Mouse (Mus musculus) CD4-positive, CD25-positive, alpha-beta regulatory T cell, adult 4 months (primary cell): ENCODE results near the gene Acot11. TPM values are rescaled to one million over a fixed set of nuclear protein-coding genes. Genes with fewer than 3 reads are reported as not detected.
A peak's percentile ranks its signal among the peaks of the same experiment; 100 is the strongest.
"Not testable (repeated sequence)": the region's sequence is repeated elsewhere in the genome, so short reads cannot be mapped to it uniquely, and the experiment has no call there.

Experiments used
- ATAC-seq: one replicate; pipeline ENCODE4 v1.8.0; 2017
- polyA plus RNA-seq, 2 experiments: library from polyadenylated mRNA; unstranded; fragments of 100-300 nt; shearing (Covaris generic); gene quantifications; one replicate each; pipeline ENCODE4 v1.2.1; 2017

The Acot11 gene
- polyA plus RNA-seq, 2 experiments from 2014 or later: 2.5 to 10.2 TPM

DNA sequence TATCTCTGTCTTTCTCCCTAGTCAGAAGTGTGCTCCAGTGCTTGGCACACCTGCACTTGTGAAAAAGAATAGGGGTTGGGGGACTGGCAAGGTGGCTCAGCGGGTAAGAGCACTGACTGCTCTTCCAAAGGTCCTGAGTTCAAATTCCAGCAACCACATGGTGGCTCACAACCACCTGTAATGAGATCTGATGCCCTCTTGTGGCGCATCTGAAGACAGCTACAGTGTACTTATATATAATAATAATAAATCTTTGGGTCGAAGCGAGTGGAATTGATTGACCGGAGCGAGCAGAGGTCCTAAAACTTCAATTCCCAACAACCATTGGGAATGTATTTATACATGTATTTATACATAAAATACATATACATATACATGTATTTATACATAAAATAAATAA lies 29.0 kb downstream of the Acot11 start:
- ATAC-seq: not testable (repeated sequence)

DNA sequence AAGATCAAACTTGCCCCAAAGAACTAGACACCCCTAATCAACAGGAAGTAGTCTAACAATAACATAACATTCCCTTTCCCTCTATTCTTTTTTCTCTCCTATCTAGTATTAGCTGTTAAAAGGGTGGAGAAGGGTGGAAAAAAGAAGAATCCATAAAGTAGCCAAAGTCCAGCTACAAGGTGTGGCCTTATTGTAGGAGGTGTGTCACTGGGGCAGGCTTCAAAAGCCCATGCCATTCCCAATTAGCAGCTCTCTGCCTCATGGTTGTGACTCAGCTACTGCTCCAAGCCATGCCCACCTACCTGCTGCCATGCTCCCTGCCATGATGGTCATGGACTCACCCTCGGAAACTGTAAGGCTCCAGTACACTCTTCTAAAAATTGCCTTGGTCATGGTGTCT lies 32.2 kb downstream of the Acot11 start:
- no peak for ATAC-seq

DNA sequence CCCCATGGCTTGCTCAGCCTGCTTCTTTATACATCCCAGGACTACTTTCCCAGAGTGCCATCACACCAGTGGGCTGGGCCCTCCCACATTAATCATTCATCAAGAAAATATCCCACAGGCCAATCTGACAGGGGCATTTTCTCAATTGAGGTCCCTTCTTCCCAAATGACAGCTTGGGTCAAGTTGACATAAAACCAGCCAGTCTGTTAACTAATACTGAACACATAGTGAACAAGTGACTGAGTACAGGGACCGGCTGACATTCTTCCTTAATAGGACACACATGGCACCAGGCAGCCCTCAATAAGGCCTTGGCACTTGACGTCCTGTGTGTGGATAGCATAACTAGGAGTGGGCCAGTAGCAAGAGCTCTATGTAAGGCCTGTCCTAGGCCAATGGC lies 35.5 kb downstream of the Acot11 start:
- no peak for ATAC-seq

DNA sequence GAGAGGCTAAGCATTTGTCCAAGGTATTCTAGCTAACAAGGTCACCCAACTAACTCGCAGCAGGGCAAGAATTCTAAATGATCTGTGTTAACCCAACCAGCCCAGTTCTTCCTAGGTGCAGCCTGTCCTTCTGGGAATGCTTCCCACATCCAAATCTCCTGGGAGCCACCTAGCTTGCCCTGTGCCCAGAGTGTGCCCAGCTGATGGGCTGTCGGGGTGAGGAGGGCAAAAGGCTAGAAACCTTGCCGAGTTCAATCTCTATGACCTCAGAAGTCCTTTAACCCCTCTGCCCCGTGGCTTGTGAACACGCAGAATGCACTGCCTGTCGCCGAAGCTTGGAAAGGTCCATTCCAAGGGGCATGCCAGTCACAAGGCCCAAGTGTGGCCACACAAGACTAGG lies 40.6 kb downstream of the Acot11 start:
- no peak for ATAC-seq

DNA sequence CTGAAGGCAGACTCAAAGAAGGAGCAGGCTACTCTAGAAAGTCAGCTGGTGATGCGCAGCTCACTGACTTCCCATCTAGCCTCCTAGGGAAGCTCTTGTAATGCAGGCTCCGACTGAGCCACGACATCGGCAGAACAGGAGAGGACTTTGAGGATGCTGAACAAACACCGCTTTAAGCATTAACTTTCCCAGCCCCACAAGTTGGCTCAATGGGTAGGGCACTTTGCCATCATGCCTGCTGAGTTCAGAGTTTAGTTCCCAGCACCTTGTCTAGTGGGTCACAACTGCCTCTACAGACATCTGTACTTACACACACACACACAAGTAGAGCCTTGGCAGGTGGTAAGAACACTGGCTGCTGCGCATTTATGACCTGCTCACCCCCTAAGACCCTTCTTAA lies 53.1 kb downstream of the Acot11 start:
- no peak for ATAC-seq

DNA sequence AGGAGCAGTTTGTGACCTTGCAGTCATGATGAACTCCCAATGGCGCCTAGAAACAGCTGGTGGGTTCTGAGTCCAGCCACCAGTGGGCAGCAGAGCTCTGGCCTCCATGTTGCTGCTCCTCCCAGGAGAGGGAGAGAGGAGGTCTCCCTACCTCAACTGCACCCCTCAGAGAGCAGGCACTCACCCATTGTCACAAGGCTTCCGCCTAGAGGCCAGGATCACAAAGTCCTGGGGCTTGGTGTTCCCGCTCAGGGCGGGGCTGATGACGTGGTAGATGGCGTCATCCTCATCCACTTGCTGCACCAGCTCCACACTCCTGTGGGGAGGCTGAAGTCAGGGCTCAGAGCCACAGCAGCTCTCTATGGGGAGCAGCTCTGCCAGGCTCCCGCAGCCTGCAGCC lies 55.1 kb downstream of the Acot11 start:
- peak; percentile 37 for ATAC-seq

DNA sequence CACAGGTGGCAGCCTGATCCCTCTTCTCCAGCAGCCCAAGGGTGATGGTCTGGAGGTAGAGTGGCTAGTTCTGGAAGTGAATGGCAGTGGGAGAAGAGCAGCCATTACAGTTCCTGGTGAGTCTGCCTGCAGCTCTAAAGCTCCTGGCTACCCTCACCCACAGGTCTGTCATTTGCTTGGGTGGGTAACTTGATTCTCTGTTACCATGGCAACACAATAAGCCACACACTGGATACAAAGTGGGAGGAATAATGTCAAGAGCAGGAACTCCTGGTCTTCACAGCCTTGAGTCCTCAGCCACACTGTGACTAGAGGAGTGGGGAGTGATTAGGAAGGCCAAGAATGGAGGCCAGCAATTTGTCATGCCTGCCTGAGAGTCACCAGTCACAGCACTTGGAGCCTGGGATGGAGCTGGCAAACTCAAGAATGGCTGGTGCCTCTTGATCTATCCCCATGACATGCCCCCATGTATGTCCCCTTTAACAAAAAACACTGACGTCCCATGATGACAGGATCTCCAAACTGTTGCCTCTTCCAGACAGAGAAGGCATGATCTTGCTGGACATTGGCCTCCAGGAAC lies 57.7 kb downstream of the Acot11 start:
- ATAC-seq: no peak

DNA sequence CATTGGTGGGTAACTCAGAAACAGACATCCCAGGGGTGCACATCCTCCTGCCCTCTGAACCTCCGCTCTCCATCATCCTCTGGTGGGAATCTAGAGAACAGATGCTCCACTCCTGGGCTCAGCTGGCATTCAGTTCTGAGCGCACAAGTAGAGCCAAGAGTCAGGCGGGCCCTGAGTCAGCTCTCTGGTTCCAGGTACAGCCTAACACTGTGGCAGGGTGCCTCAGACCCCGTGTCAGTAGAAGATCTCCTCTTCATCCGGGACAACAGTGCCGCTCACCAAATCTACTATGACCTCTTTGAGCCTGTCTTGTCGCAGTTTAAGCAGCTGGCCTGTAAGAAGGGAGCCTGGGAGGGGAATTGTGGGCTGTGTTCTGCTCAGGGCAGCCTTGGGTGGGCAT lies 58.9 kb downstream of the Acot11 start:
- no peak for ATAC-seq

DNA sequence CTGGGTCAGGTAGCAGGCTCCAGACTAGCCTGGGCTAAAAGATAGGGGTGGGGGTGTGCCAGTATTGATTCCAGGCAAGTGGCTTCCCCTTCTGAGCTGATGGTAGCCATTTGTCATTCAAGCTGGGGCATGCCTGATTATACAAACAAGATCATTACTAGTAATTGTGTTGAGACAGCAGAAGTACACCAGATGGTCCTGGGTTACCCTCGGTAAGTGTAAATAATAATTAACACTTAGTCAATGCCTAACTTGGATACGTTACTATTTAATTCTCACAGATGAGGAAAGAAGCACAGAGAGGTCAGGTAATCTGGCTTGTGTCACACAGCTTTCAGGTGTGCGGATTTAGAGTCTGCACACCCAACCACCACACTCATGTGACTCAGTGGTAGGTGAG lies 66.9 kb downstream of the Acot11 start:
- no peak for ATAC-seq

DNA sequence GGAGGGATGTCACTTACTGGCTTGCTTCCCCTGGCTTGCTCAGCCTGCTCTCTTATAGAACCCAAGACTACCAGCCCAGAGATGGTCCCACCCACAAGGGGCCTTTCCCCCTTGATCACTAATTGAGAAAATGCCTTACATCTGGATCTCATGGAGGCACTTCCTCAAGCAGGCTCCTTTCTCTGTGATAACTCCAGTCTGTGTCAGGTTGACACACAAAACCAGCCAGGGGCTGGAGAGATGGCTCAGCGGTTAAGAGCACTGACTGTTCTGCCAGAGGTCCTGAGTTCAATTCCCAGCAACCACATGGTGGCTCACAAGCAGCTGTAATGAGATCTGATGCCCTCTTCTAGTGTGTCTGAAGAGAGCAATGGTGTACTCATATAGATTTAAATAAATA lies 67.9 kb downstream of the Acot11 start:
- ATAC-seq: not testable (repeated sequence)

DNA sequence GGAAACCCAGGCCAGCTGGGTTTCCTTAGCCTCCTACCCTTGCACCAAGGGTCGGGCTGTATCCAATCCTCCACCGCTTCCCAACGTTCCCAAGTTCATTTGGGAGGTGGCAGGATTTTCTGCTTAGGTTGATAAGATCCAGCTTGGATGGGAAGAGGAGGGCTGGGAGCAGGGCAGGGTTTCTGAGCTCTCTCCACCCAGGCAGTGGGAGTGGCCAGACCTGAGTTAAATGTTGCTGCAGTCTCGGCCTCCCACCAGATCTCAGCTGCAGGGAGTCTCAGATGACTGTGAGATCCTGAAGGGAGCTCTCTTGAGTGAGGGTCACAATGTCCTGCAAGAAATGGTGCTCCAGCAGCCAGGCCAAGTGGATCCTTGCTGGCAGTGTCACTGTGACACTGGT lies 71.2 kb downstream of the Acot11 start, which contains the start of gene Fam151a:
Gene Fam151a (plus strand): TSS at position 254 of the 400 bp plus-strand sequence.
- ATAC-seq: no peak

DNA sequence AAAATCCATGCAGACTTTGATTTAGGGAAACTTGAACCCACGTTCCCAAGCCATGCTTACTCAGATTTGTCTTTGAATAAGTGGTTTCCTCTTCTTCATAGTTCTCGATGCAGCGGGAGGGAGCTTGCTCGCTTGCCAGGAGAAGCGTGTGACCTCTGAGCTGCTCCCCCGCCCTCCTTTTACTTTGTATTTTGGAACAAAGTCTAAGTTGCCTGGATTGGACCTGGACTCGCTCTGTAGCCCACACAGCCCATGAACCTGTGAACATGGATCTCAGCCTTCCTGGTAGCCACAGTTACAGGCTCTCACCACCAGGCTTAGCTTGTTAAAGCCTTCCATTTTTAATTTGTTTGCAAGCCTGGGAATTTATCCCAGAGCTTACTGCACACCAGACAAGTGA lies 74.0 kb downstream of the Acot11 start, which contains the start of gene Mroh7:
Gene Mroh7 (minus strand): TSS at position 112 of the 400 bp plus-strand sequence.
- ATAC-seq: no peak

DNA sequence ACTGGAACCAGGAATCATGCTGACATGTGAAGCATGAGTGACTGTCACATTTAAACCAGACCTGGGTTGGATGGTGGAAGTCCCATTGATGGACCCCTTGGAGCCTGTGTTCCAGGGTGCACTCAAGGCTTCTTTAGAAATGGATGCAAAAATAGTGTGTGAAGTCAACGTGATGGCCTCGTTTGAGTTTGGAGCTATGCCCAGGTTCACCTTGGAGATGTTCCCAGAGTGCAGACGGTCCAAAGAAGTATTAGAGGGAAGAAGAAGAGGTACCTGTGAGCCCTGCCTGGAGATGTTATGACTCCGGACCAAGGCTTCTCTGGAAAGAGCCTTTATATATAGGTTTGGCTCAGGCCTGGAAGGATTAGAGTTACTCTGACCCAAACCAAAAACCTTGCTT lies 84.2 kb downstream of the Acot11 start:
- ATAC-seq: no peak

DNA sequence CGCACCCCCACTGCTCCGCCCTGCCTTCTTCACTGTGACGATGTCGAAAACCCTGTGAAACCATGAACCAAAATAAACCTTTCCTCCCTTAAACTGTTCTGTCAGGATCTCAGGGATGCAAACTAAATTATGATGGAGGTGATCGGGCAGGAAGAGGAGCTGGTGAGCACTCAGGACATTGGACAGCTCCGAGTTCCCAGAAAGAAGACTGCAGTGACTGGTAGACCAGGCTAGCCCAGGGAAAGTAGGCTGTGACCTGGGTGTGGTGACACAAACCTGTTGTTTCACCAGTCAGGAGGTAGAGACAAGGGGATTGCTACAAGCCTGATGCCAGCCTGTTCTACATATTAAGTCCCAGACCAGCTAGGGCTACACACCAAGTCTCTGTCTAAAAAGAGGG lies 91.2 kb downstream of the Acot11 start:
- ATAC-seq: no peak

DNA sequence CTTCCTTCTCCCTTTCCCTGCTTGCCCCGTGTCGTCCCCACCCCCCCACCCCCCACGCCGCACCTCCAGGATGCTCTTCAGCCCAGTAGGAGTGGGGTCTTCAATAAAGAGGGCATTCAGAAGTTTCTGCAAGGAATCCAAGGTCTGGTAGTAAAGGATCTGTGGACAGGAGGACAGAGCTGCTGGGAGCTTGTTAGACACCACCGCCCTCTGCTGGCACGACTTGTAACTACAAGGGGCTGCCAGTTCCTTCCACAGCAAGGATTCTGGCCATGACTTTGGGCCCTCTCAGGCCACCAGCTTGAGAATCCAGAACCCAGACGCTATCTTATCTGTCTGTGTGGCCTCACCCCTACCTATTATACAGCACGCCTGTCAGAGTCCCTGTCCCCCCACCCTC lies 96.4 kb downstream of the Acot11 start:
- no peak for ATAC-seq

DNA sequence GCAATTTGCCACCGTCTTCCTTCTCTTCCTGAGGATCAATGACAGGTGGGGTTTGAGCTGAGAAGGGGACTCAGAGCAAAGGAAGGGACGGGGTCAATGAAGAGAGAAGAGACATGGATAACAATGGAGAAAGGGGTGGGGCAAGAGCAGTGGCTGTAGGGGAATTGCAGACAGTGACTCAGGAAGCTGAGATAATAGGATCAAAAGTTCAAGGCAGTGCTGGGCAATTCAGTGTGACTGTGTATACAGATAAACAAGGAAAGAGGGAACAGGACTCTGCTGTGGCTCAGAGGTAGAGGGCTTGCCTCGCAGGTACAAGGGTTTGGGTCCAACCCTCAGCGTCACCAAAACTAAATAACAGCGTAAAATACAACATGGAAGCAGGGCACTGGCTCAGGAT lies 96.8 kb downstream of the Acot11 start:
- no peak for ATAC-seq

DNA sequence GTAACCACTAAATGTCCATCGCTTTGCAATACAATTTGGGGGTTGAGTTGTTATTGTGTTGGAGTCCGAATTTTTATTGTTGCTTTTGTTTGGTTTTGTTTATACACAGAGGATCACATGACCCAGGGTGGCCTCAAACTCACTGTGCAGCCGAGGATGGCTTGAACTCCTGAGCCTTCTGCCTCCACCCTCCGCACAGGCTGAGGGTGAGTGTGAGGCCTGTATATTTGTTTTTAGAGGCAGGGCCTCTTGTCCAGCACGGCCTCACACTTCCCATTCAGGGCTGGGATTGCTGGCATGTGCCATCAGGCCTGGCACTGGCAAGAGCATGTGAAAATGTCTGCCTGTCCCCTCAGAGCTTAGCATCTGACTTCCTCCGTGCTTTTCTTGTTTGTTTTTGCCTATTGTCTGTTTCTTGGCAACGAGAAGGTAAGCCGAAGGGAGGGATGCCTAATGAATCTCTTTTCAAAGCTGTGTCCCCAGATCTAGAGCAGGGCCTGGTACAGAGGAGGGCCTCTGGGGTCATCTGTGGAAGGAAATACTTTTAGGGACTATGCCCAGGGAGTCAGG lies 99.6 kb downstream of the Acot11 start:
- ATAC-seq: no peak

DNA sequence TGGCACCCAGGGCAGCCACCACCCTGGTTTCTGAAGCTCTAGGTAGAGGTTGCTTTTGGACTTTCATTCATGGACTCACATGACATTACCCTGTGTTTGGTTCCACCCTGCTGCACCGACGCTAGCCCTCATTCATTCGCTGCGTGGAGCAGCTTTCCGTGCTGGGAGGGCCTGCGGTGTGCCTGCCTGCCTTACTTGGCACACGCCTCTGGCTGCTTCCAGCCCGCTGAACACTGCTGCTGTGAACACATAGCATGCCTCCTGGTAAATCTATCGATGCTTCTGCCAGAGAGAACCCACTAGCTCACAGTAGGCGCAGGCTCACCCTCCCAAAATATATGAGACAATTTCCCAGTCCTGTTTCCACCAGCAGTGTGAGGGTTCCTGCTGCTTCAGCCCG lies 100.4 kb downstream of the Acot11 start:
- no peak for ATAC-seq

DNA sequence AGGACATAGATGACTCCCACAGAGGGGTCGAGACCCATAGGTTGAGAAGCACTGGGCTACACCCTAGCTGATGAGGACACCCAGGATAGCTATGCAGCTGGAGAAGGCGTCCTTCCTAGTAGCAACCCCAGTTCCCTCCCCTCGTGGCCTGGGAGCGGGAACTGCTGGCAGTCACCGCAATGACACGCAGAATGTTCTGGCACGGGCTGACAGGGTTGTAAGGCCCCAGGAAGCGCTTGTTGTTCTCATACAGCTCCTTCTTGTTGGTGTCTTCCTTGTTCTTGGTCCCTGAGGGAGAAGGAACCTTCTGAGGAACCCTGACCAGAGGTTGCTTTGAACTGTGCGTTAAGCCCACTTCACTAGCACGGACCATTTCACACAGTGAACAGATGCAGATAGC lies 100.8 kb downstream of the Acot11 start:
- ATAC-seq: no peak

DNA sequence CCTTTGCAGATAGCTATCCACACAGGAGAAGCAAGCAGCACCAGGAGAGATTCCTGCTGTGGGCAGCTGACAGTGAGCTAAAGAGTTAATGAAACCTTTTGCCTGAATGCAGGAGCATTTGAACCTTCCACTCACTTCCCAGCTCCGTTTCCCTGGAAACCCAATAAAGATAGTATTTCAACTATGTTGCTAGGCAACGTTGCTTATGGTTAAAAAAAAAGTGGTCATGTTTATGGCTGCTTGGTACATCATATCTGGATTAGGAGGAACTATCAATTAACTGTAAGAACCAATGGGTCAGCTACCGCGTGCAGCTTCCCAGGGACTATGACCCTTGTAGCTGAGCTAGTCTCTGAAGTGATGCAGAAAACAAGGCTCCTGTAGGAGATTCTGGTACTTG lies 104.0 kb downstream of the Acot11 start:
- ATAC-seq: no peak

DNA sequence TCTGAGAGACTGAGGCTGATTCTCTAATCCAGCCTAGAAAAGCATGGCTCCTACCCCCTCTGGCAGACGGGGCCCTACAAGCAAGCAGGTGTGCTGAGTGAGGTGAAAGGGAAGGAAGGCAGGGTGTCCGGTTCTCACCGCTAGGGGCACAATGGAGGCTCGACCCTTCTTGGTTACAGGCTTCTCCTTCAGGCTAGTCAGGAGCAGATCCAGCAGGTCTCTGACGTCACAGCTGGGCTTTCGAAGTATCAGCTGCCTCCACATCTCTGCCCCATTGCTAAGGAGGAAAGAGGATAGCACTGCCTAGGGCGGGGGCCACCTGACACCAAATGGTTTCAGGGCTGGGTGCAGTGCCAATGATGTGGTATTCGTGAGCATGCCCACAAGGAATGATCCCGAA lies 104.8 kb downstream of the Acot11 start:
- no peak for ATAC-seq
